Mouse (Mus musculus) hindbrain, embryonic 10.5 days (tissue): ENCODE measurements around the gene Ak5. TPM values are rescaled to one million over a fixed set of nuclear protein-coding genes. Genes with fewer than 3 reads are reported as not detected.
"Not testable (repeated sequence)": the region's sequence is repeated elsewhere in the genome, so short reads cannot be mapped to it uniquely, and the experiment has no call there.

Source experiments
- DNase-seq: peaks from one replicate; pipeline ENCODE4 v3.0.0-alpha.2; 2017; ENCODE audit warnings: low spot score
- H3K27ac ChIP-seq: fragments of 300-500 bp; sonication (generic); 2 replicates; pipeline ENCODE4 v1.5.1; 2016; ENCODE audit warnings: mild to moderate bottlenecking, moderate library complexity
- H3K27me3 ChIP-seq: fragments of 300-500 bp; sonication (generic); 2 replicates; pipeline ENCODE4 v1.6.1; 2016; ENCODE audit warnings: mild to moderate bottlenecking; ENCODE audit not compliant: poor library complexity, insufficient read depth, severe bottlenecking
- H3K36me3 ChIP-seq: fragments of 300-500 bp; sonication (generic); 2 replicates; pipeline ENCODE4 v1.6.1; 2016; ENCODE audit warnings: mild to moderate bottlenecking, moderate library complexity
- H3K4me1 ChIP-seq: fragments of 300-500 bp; sonication (generic); replicated peaks from 2 replicates; pipeline ENCODE4 v1.6.1; 2016; ENCODE audit warnings: mild to moderate bottlenecking
- H3K4me3 ChIP-seq: fragments of 300-500 bp; sonication (generic); 2 replicates; pipeline ENCODE4 v1.5.1; 2016; ENCODE audit warnings: mild to moderate bottlenecking, moderate library complexity
- H3K9me3 ChIP-seq: fragments of 300-500 bp; sonication (generic); 2 replicates; pipeline ENCODE4 v1.6.1; 2016; ENCODE audit warnings: mild to moderate bottlenecking, moderate library complexity
- WGBS: fragments of 180-500 bp; shearing (Covaris S2); methylation state at CpG from one replicate; pipeline ENCODE4 v1.1.7; 2016; 5-methylcytosine and 5-hydroxymethylcytosine counted together
- polyA plus RNA-seq: library from polyadenylated mRNA; unstranded; fragments of >200 nt; fragmentation: Nextera tagmentation; extraction: Ambion mirVana; gene quantifications from 2 replicates; pipeline ENCODE4 v1.2.1, GENCODE M21; 2016

Gene Ak5
- polyA plus RNA-seq, 1 experiment from 2014 or later: 1.1 TPM

DNA sequence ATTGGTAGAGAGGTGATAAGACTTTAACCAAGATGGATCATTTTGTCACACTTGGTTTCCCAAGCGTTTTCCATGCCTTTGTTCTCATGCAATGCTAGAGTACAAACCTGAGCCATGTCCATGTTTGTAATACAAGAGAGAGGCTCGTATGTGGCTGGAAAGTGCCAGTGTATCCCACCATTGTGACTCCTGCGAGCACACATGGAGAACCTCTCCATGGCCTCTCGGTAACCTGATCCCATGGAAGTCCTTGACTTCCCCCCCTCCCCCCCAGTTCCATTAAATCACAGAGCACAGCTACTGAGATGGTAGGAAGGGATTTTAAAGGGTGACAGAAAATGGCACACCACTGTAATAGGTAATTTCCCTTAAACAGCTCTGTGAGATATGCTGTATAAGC, 207.4 kb downstream of the Ak5 start:
- H3K27ac ChIP-seq: no peak overlapping the region
- whole genome bisulfite sequencing: 61% methylated on average over 4 of the region's 4 CpGs
- H3K4me3 ChIP-seq: no peak overlapping the region
- no peak for DNase-seq
- H3K27me3 ChIP-seq: no peaks in the 10 kb centered on the region
- H3K9me3 ChIP-seq: no peaks in the 10 kb centered on the region
- peaks cover 2% of the 10 kb centered on the region; the same call in 1 of the 2 replicates for H3K4me1 ChIP-seq
- H3K36me3 ChIP-seq: peaks cover 65% of the 10 kb centered on the region

GRCm38 (mm10) chr3:152458875-152459274, 209.3 kb downstream of the Ak5 start:
- WGBS: 96% methylated on average over 4 of the region's 4 CpGs
- not testable (repeated sequence) for H3K27me3 ChIP-seq, H3K4me1 ChIP-seq, H3K27ac ChIP-seq, DNase-seq, H3K4me3 ChIP-seq, H3K9me3 ChIP-seq
- peaks cover 84% of the 10 kb centered on the region for H3K36me3 ChIP-seq

- H3K4me1 ChIP-seq: peaks cover 2% of the 10 kb centered on the region; the same call in 1 of the 2 replicates
- DNase-seq: no peak
- H3K27me3 ChIP-seq: no peaks in the 10 kb centered on the region
- no peaks in the 10 kb centered on the region for H3K9me3 ChIP-seq
- no peak overlapping the region for H3K4me3 ChIP-seq
- peaks cover 85% of the 10 kb centered on the region for H3K36me3 ChIP-seq
- 97% methylated on average over 2 of the region's 2 CpGs for WGBS
- no peak overlapping the region for H3K27ac ChIP-seq
These were observed 210.7 kb downstream of the Ak5 start for GRCm38 (mm10) chr3:152457308-152458035.

DNA sequence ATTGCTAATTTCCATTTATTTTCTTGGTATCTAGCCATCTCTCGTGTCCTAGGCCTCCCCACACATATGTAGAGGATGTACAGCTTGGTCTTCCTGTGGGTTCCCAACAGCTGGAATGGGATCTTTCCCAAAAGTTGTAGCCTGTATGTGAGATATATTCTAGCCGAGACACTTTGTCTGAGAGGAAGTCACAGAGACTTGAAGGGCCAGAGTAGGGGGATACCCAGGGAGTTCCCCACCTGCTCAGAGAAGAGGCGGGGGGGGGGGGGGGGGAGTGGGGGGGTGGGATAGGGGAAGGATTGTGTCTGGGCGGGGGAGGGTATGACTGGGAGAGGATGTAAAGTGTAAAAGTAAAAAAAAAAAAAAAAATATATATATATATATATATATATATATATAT, 215.0 kb downstream of the Ak5 start:
- peaks cover 91% of the 10 kb centered on the region for H3K36me3 ChIP-seq
- H3K4me3 ChIP-seq: no peak overlapping the region
- H3K27me3 ChIP-seq: no peaks in the 10 kb centered on the region
- 81% methylated on average over 3 of the region's 4 CpGs for WGBS
- no peak for DNase-seq
- no peaks in the 10 kb centered on the region for H3K9me3 ChIP-seq
- no peak overlapping the region for H3K27ac ChIP-seq
- H3K4me1 ChIP-seq: no peaks in the 10 kb centered on the region

DNA sequence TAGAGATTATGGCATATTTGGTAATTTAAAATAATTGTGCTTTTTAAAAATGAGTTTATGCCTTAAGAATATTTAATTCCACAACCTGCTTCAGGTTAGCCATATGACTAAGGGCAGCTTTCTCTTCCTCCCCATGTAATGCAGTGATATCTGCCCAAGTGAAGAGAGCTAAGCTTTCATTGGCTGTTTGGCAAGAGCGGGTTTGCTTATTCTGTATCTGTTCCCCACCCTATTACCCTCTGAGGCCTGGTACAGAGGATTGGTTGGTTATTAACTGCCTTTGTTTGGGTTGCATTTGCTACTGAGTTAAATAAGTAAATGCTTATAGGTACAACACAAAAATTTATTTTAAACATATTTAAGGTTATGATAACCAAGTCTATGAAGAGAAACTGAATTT, 221.2 kb downstream of the Ak5 start:
- peaks cover 39% of the 10 kb centered on the region for H3K36me3 ChIP-seq
- no peaks in the 10 kb centered on the region for H3K9me3 ChIP-seq
- no peaks in the 10 kb centered on the region for H3K27me3 ChIP-seq
- H3K27ac ChIP-seq: no peak overlapping the region
- no peak overlapping the region for H3K4me3 ChIP-seq
- no peak for DNase-seq
- H3K4me1 ChIP-seq: no peaks in the 10 kb centered on the region
- WGBS: 92% methylated on average over 1 of the region's 1 CpGs

DNA sequence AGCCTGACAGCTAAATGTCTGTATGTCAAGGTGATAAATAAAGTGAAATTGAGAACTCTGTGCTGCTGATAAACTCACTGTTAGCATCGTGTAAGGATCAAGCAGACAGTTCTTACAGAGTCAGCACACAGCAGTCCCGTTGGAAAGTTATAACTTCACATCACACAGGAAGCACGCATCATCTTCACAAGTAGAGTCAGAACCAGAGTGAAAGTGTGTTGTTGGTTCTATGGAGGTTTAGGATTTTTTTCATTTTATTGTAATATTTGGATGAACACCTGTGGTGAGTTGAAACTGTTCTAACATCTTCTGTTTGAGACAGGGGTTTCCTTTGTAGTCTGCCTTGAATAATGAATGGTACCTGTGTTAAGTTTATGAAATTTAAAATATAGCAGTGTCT, 224.0 kb downstream of the Ak5 start:
- 94% methylated on average over 3 of the region's 3 CpGs for WGBS
- no peaks in the 10 kb centered on the region for H3K27me3 ChIP-seq
- H3K9me3 ChIP-seq: no peaks in the 10 kb centered on the region
- H3K4me1 ChIP-seq: no peaks in the 10 kb centered on the region
- no peak overlapping the region for H3K27ac ChIP-seq
- H3K36me3 ChIP-seq: peaks cover 11% of the 10 kb centered on the region
- H3K4me3 ChIP-seq: no peak overlapping the region
- no peak for DNase-seq

GRCm38 (mm10) chr3:152442795-152443194, 225.4 kb downstream of the Ak5 start:
- no peak overlapping the region for H3K27ac ChIP-seq

DNA sequence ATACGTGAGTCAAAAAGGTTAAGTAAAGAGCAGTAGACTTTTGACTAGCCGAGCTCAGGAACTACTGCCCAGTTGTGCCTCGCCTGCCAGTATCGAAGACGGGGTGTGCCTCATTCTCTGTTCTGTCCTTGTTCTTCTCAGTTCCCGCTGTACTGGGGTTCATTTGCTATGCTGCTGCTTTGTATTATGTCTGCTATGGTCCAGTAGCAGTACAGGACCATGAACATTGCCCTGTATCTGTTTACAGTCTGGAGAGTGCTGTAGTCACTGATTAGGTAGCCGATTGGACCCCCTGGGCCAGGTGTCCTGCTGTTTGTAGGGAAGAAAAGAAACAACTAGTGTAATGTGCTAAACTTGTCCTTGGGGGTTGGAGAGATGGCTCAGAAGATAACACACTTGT, 230.1 kb downstream of the Ak5 start:
- no peak for DNase-seq
- no peaks in the 10 kb centered on the region for H3K4me1 ChIP-seq
- WGBS: 94% methylated on average over 7 of the region's 7 CpGs
- peaks cover 29% of the 10 kb centered on the region for H3K36me3 ChIP-seq
- no peak overlapping the region for H3K4me3 ChIP-seq
- H3K27ac ChIP-seq: no peak overlapping the region
- no peaks in the 10 kb centered on the region for H3K9me3 ChIP-seq
- H3K27me3 ChIP-seq: no peaks in the 10 kb centered on the region

More at GRCm38 (mm10) chr3:152442795-152443194, 225.4 kb downstream of the Ak5 start:
- Histone ChIP-seq H3K36me3 (peaks cover 15% of the 10 kb centered on the region), H3K9me3 (no peaks in the 10 kb centered on the region), H3K4me1 (no peaks in the 10 kb centered on the region), H3K4me3 (no peak overlapping the region), H3K27me3 (no peaks in the 10 kb centered on the region)
- WGBS: 90% methylated on average over 4 of the region's 4 CpGs
- DNase-seq: no peak

- Histone ChIP-seq H3K9me3 (no peaks in the 10 kb centered on the region), H3K4me3 (no peak overlapping the region), H3K27me3 (no peaks in the 10 kb centered on the region), H3K4me1 (no peaks in the 10 kb centered on the region), H3K27ac (no peak overlapping the region), H3K36me3 (peaks cover 40% of the 10 kb centered on the region)
- no peak for DNase-seq
These were observed 232.6 kb downstream of the Ak5 start for GRCm38 (mm10) chr3:152435590-152435989.

DNA sequence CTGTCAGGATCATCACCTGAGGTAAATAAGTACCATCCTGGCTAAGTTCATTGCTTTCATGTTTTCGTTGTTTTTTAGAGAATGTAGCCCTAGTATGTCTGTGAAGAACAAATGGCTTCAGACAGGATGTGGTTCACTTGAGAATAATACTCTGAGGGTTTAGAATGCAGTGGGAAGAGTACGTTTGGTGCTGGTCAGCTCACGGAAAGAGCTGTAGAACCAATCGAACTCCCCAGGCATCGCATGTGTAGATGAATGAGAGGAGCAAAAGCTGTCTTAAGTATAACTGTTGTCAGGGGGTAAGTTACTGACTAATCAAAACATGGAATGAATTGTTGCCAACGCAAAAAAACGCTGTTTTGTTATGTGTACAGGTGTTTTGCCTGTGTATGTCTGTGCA, 235.5 kb downstream of the Ak5 start:
- no peak overlapping the region for H3K27ac ChIP-seq
- H3K36me3 ChIP-seq: peaks cover 54% of the 10 kb centered on the region
- 95% methylated on average over 7 of the region's 7 CpGs for WGBS
- no peaks in the 10 kb centered on the region for H3K27me3 ChIP-seq
- no peak overlapping the region for H3K4me3 ChIP-seq
- H3K9me3 ChIP-seq: no peaks in the 10 kb centered on the region
- H3K4me1 ChIP-seq: no peaks in the 10 kb centered on the region
- no peak for DNase-seq

GRCm38 (mm10) chr3:152428925-152429324, 239.2 kb downstream of the Ak5 start:
- 95% methylated on average over 8 of the region's 8 CpGs for WGBS
- no peak overlapping the region for H3K4me3 ChIP-seq
- no peaks in the 10 kb centered on the region for H3K27me3 ChIP-seq
- no peak overlapping the region for H3K27ac ChIP-seq
- peaks cover 62% of the 10 kb centered on the region for H3K36me3 ChIP-seq
- H3K9me3 ChIP-seq: no peaks in the 10 kb centered on the region
- no peak for DNase-seq
- no peaks in the 10 kb centered on the region for H3K4me1 ChIP-seq
